Mouse (Mus musculus): ENCODE measurements around the gene Fgfr1op2.

- TF ChIP-seq CTCF (IDR thresholded peaks at IDR 0.05; ENCODE audit: low read depth, low read length) (no peak), POLR2A (IDR thresholded peaks at IDR 0.05; ENCODE audit: borderline replicate concordance, low read depth, low read length) (no peak)
These were observed 39.9 kb upstream of the Fgfr1op2 start for GRCm38 (mm10) chr6:146537111-146537510.

Measured in bone marrow macrophage, adult 2 months (primary cell).